Mouse (Mus musculus): ENCODE data around the gene 1600002K03Rik. TPM values are rescaled to one million over a fixed set of nuclear protein-coding genes. Genes with fewer than 3 reads are reported as not detected.

The 1600002K03Rik gene
- total and polyA plus RNA-seq, 2 experiments from 2014 or later = 2.6 to 4.4 TPM

GRCm38 (mm10) chr10:80136952-80137625, 35.7 kb upstream of the 1600002K03Rik start:
- ATAC-seq (no peak), DNase-seq (ENCODE audit: low spot score) (peak; percentile 70)
- WGBS = 5% methylated on average over 29 of the region's 29 CpGs
- Histone ChIP-seq H3K27me3 (ENCODE audit: insufficient read depth, low read length) (no peaks in the 10 kb centered on the region), H3K4me3 (ENCODE audit: low read length) (peak overlapping the region; percentile 76), H3K4me2 (ENCODE audit: low read depth, low read length) (peak overlapping the region; percentile 91), H3K36me3 (ENCODE audit: insufficient read depth, low read length) (peaks cover 32% of the 10 kb centered on the region), H3K9ac (replicated peaks; ENCODE audit: low read length) (peak overlapping the region; percentile 86), H3K9me3 (ENCODE audit: low read length) (no peaks in the 10 kb centered on the region), H3K4me1 (ENCODE audit: insufficient read depth, low read length) (peaks cover 19% of the 10 kb centered on the region), H3K27ac (peak overlapping the region; percentile 97)
- no peak for TF ChIP-seq CTCF (IDR thresholded peaks at IDR 0.05; ENCODE audit: low read depth)

- WGBS = 3% methylated on average over 30 of the region's 33 CpGs
- H3K4me2 ChIP-seq (ENCODE audit: low read depth, low read length) = peak overlapping the region; percentile 91
- H3K27me3 ChIP-seq (ENCODE audit: insufficient read depth, low read length) = no peaks in the 10 kb centered on the region
- no peak for TF ChIP-seq CTCF (IDR thresholded peaks at IDR 0.05; ENCODE audit: low read depth)
- H3K36me3 ChIP-seq (ENCODE audit: insufficient read depth, low read length) = peaks cover 24% of the 10 kb centered on the region
- ATAC-seq (no peak), DNase-seq (ENCODE audit: low spot score) (peak; percentile 67)
- H3K27ac ChIP-seq = peak overlapping the region; percentile 97
- peaks cover 22% of the 10 kb centered on the region for H3K4me1 ChIP-seq (ENCODE audit: insufficient read depth, low read length)
- H3K9ac ChIP-seq (replicated peaks; ENCODE audit: low read length) = peak overlapping the region; percentile 86
- peak overlapping the region; percentile 76 for H3K4me3 ChIP-seq (ENCODE audit: low read length)
- no peaks in the 10 kb centered on the region for H3K9me3 ChIP-seq (ENCODE audit: low read length)
These were observed 34.9 kb upstream of the 1600002K03Rik start for GRCm38 (mm10) chr10:80137626-80138552.

GRCm38 (mm10) chr10:80138553-80139438, 33.9 kb upstream of the 1600002K03Rik start, which contains the start of gene Atp5d:
Gene Atp5d, plus strand, starts transcription at chr10:80138632.
- Histone ChIP-seq H3K4me1 (ENCODE audit: insufficient read depth, low read length) (peaks cover 24% of the 10 kb centered on the region), H3K9ac (replicated peaks; ENCODE audit: low read length) (peak within 1 kb of the TSS; percentile 86), H3K4me3 (ENCODE audit: low read length) (peak within 1 kb of the TSS; percentile 76), H3K36me3 (ENCODE audit: insufficient read depth, low read length) (peaks cover 18% of the 10 kb centered on the region), H3K4me2 (ENCODE audit: low read depth, low read length) (peak within 1 kb of the TSS; percentile 91), H3K27me3 (ENCODE audit: insufficient read depth, low read length) (no peaks in the 10 kb centered on the region), H3K9me3 (ENCODE audit: low read length) (no peaks in the 10 kb centered on the region), H3K27ac (peak within 1 kb of the TSS; percentile 97)
- ATAC-seq (peak; percentile 16), DNase-seq (ENCODE audit: low spot score) (peak; percentile 89)
- no peak for TF ChIP-seq CTCF (IDR thresholded peaks at IDR 0.05; ENCODE audit: low read depth)
- under 1% methylated on average over 83 of the region's 94 CpGs for WGBS

- peak overlapping the region; percentile 86 for H3K9ac ChIP-seq (replicated peaks; ENCODE audit: low read length)
- no peak for ATAC-seq
- no peaks in the 10 kb centered on the region for H3K27me3 ChIP-seq (ENCODE audit: insufficient read depth, low read length)
- H3K36me3 ChIP-seq (ENCODE audit: insufficient read depth, low read length) = peaks cover 15% of the 10 kb centered on the region
- 1% methylated on average over 10 of the region's 10 CpGs for WGBS
- peak overlapping the region; percentile 97 for H3K27ac ChIP-seq
- TF ChIP-seq CTCF (IDR thresholded peaks at IDR 0.05; ENCODE audit: low read depth) = no peak
- H3K4me2 ChIP-seq (ENCODE audit: low read depth, low read length) = peak overlapping the region; percentile 91
- peaks cover 24% of the 10 kb centered on the region for H3K4me1 ChIP-seq (ENCODE audit: insufficient read depth, low read length)
- DNase-seq (ENCODE audit: low spot score) = no peak
- peak overlapping the region; percentile 76 for H3K4me3 ChIP-seq (ENCODE audit: low read length)
- H3K9me3 ChIP-seq (ENCODE audit: low read length) = no peaks in the 10 kb centered on the region
These were observed 33.3 kb upstream of the 1600002K03Rik start for GRCm38 (mm10) chr10:80139439-80139775.

GRCm38 (mm10) chr10:80139975-80140665, 32.6 kb upstream of the 1600002K03Rik start:
- peak overlapping the region; percentile 97; the same call in 1 of the 2 replicates for H3K27ac ChIP-seq
- no peak overlapping the region for H3K9ac ChIP-seq (replicated peaks; ENCODE audit: low read length)
- DNase-seq (ENCODE audit: low spot score) (no peak), ATAC-seq (no peak)
- H3K4me2 ChIP-seq (ENCODE audit: low read depth, low read length) = no peak overlapping the region
- no peaks in the 10 kb centered on the region for H3K9me3 ChIP-seq (ENCODE audit: low read length)
- no peak overlapping the region for H3K4me3 ChIP-seq (ENCODE audit: low read length)
- WGBS = 78% methylated on average over 11 of the region's 11 CpGs
- H3K4me1 ChIP-seq (ENCODE audit: insufficient read depth, low read length) = peaks cover 24% of the 10 kb centered on the region
- no peaks in the 10 kb centered on the region for H3K27me3 ChIP-seq (ENCODE audit: insufficient read depth, low read length)
- TF ChIP-seq CTCF (IDR thresholded peaks at IDR 0.05; ENCODE audit: low read depth) = no peak
- peaks cover 14% of the 10 kb centered on the region for H3K36me3 ChIP-seq (ENCODE audit: insufficient read depth, low read length)
